Mouse (Mus musculus): ENCODE results near the gene Mon2. TPM values are rescaled to one million over a fixed set of nuclear protein-coding genes. Genes with fewer than 3 reads are reported as not detected.

The Mon2 gene
- polyA plus RNA-seq (2015; fragmentation: Nextera tagmentation; extraction: Ambion mirVana): 32.0 and 32.1 TPM in 2 replicates

GRCm38 (mm10) chr10:123076245-123077023, at the start of gene Mon2:
Mon2 (minus strand) TSS chr10:123076505.
- WGBS: under 1% methylated on average over 58 of the region's 58 CpGs
- peaks cover 21% of the 10 kb centered on the region for H3K4me1 ChIP-seq
- peaks cover 16% of the 10 kb centered on the region for H3K36me3 ChIP-seq
- peak within 1 kb of the TSS; percentile 83 for H3K4me2 ChIP-seq (replicated peaks)
- H3K27ac ChIP-seq: peak within 1 kb of the TSS; percentile 70
- peak; percentile 99 for ATAC-seq (ENCODE audit: low FRiP score, low read depth)
- no peaks in the 10 kb centered on the region for H3K27me3 ChIP-seq
- no peaks in the 10 kb centered on the region; the same call in 1 of the 2 replicates for H3K9me3 ChIP-seq
- H3K9ac ChIP-seq: peak within 1 kb of the TSS; percentile 93
- H3K4me3 ChIP-seq: peak within 1 kb of the TSS; percentile 99

GRCm38 (mm10) chr10:123120666-123121392, 44.5 kb upstream of the Mon2 start:
- ATAC-seq (ENCODE audit: low FRiP score, low read depth): no peak
- Histone ChIP-seq H3K4me3 (no peak overlapping the region), H3K9ac (no peak overlapping the region), H3K4me2 (replicated peaks) (no peak overlapping the region), H3K27ac (no peak overlapping the region), H3K9me3 (no peaks in the 10 kb centered on the region), H3K36me3 (peaks cover 90% of the 10 kb centered on the region), H3K27me3 (no peaks in the 10 kb centered on the region), H3K4me1 (no peaks in the 10 kb centered on the region)
- 94% methylated on average over 14 of the region's 14 CpGs for whole genome bisulfite sequencing

- no peak for ATAC-seq (ENCODE audit: low FRiP score, low read depth)
- Histone ChIP-seq H3K27me3 (no peaks in the 10 kb centered on the region), H3K4me3 (no peak overlapping the region), H3K27ac (no peak overlapping the region), H3K9me3 (no peaks in the 10 kb centered on the region), H3K9ac (no peak overlapping the region), H3K4me1 (no peaks in the 10 kb centered on the region), H3K36me3 (peaks cover 81% of the 10 kb centered on the region), H3K4me2 (replicated peaks) (no peak overlapping the region)
- WGBS: 82% methylated on average over 14 of the region's 14 CpGs
Observed at GRCm38 (mm10) chr10:123116861-123117260, 40.6 kb upstream of the Mon2 start.

- H3K36me3 ChIP-seq: peaks cover 68% of the 10 kb centered on the region
- H3K4me3 ChIP-seq: no peak overlapping the region
- 94% methylated on average over 8 of the region's 8 CpGs for WGBS
- no peak for ATAC-seq (ENCODE audit: low FRiP score, low read depth)
- H3K9ac ChIP-seq: no peak overlapping the region
- no peak overlapping the region for H3K4me2 ChIP-seq (replicated peaks)
- H3K9me3 ChIP-seq: no peaks in the 10 kb centered on the region
- H3K27me3 ChIP-seq: no peaks in the 10 kb centered on the region
- no peaks in the 10 kb centered on the region for H3K4me1 ChIP-seq
- H3K27ac ChIP-seq: no peak overlapping the region
Observed at GRCm38 (mm10) chr10:123113466-123113865, 37.2 kb upstream of the Mon2 start.

GRCm38 (mm10) chr10:123112787-123113168, 36.5 kb upstream of the Mon2 start:
- Histone ChIP-seq H3K4me1 (peaks cover 5% of the 10 kb centered on the region; the same call in 1 of the 2 replicates), H3K4me2 (replicated peaks) (no peak overlapping the region), H3K36me3 (peaks cover 62% of the 10 kb centered on the region), H3K9ac (no peak overlapping the region), H3K9me3 (no peaks in the 10 kb centered on the region), H3K4me3 (no peak overlapping the region), H3K27ac (no peak overlapping the region), H3K27me3 (no peaks in the 10 kb centered on the region)
- ATAC-seq (ENCODE audit: low FRiP score, low read depth): no peak
- WGBS: 95% methylated on average over 9 of the region's 9 CpGs

GRCm38 (mm10) chr10:123112056-123112786, 35.9 kb upstream of the Mon2 start:
- H3K9me3 ChIP-seq: no peaks in the 10 kb centered on the region
- H3K4me2 ChIP-seq (replicated peaks): no peak overlapping the region
- H3K27me3 ChIP-seq: no peaks in the 10 kb centered on the region
- no peak overlapping the region for H3K27ac ChIP-seq
- H3K4me3 ChIP-seq: no peak overlapping the region
- WGBS: 91% methylated on average over 11 of the region's 11 CpGs
- H3K36me3 ChIP-seq: peaks cover 57% of the 10 kb centered on the region
- no peak overlapping the region for H3K9ac ChIP-seq
- ATAC-seq (ENCODE audit: low FRiP score, low read depth): no peak
- peaks cover 5% of the 10 kb centered on the region; the same call in 1 of the 2 replicates for H3K4me1 ChIP-seq

- H3K27ac ChIP-seq: no peak overlapping the region
- no peaks in the 10 kb centered on the region for H3K9me3 ChIP-seq
- H3K4me3 ChIP-seq: no peak overlapping the region
- H3K36me3 ChIP-seq: peaks cover 40% of the 10 kb centered on the region
- WGBS: 87% methylated on average over 11 of the region's 11 CpGs
- no peak for ATAC-seq (ENCODE audit: low FRiP score, low read depth)
- no peak overlapping the region for H3K4me2 ChIP-seq (replicated peaks)
- peaks cover 5% of the 10 kb centered on the region; the same call in 1 of the 2 replicates for H3K4me1 ChIP-seq
- H3K9ac ChIP-seq: no peak overlapping the region
- H3K27me3 ChIP-seq: no peaks in the 10 kb centered on the region
Observed at GRCm38 (mm10) chr10:123110548-123110947, 34.2 kb upstream of the Mon2 start.

GRCm38 (mm10) chr10:123108527-123108926, 32.2 kb upstream of the Mon2 start:
- Histone ChIP-seq H3K36me3 (peaks cover 26% of the 10 kb centered on the region), H3K4me2 (replicated peaks) (no peak overlapping the region), H3K4me3 (no peak overlapping the region), H3K4me1 (peaks cover 5% of the 10 kb centered on the region; the same call in 1 of the 2 replicates), H3K27ac (no peak overlapping the region), H3K9me3 (no peaks in the 10 kb centered on the region), H3K9ac (no peak overlapping the region), H3K27me3 (no peaks in the 10 kb centered on the region)
- ATAC-seq (ENCODE audit: low FRiP score, low read depth): no peak
- whole genome bisulfite sequencing: 82% methylated on average over 1 of the region's 1 CpGs

GRCm38 (mm10) chr10:123108121-123108520, 31.8 kb upstream of the Mon2 start:
- H3K36me3 ChIP-seq: peaks cover 26% of the 10 kb centered on the region
- WGBS: 71% methylated on average over 5 of the region's 5 CpGs
- no peaks in the 10 kb centered on the region for H3K9me3 ChIP-seq
- H3K4me3 ChIP-seq: no peak overlapping the region
- peaks cover 5% of the 10 kb centered on the region; the same call in 1 of the 2 replicates for H3K4me1 ChIP-seq
- H3K9ac ChIP-seq: no peak overlapping the region
- ATAC-seq (ENCODE audit: low FRiP score, low read depth): no peak
- H3K27ac ChIP-seq: no peak overlapping the region
- no peak overlapping the region for H3K4me2 ChIP-seq (replicated peaks)
- no peaks in the 10 kb centered on the region for H3K27me3 ChIP-seq

- Histone ChIP-seq H3K9me3 (no peaks in the 10 kb centered on the region), H3K4me2 (replicated peaks) (no peak overlapping the region), H3K27ac (no peak overlapping the region), H3K4me3 (no peak overlapping the region), H3K27me3 (no peaks in the 10 kb centered on the region), H3K4me1 (no peaks in the 10 kb centered on the region), H3K36me3 (no peaks in the 10 kb centered on the region), H3K9ac (no peak overlapping the region)
- no peak for ATAC-seq (ENCODE audit: low FRiP score, low read depth)
- WGBS: 90% methylated on average over 1 of the region's 1 CpGs
Observed at GRCm38 (mm10) chr10:123101303-123101702, 25.0 kb upstream of the Mon2 start.

GRCm38 (mm10) chr10:123100584-123100983, 24.3 kb upstream of the Mon2 start:
- no peaks in the 10 kb centered on the region for H3K9me3 ChIP-seq
- H3K27me3 ChIP-seq: no peaks in the 10 kb centered on the region
- WGBS: 84% methylated on average over 2 of the region's 2 CpGs
- H3K4me2 ChIP-seq (replicated peaks): no peak overlapping the region
- ATAC-seq (ENCODE audit: low FRiP score, low read depth): no peak
- no peak overlapping the region for H3K4me3 ChIP-seq
- H3K27ac ChIP-seq: no peak overlapping the region
- no peak overlapping the region for H3K9ac ChIP-seq
- H3K4me1 ChIP-seq: no peaks in the 10 kb centered on the region
- no peaks in the 10 kb centered on the region for H3K36me3 ChIP-seq

GRCm38 (mm10) chr10:123094504-123094903, 18.2 kb upstream of the Mon2 start:
- no peak overlapping the region for H3K4me3 ChIP-seq

More at GRCm38 (mm10) chr10:123094504-123094903, 18.2 kb upstream of the Mon2 start:
- Histone ChIP-seq H3K9ac (no peak overlapping the region), H3K9me3 (no peaks in the 10 kb centered on the region), H3K36me3 (no peaks in the 10 kb centered on the region), H3K27me3 (no peaks in the 10 kb centered on the region; the same call in 1 of the 2 replicates), H3K4me2 (replicated peaks) (no peak overlapping the region), H3K4me1 (no peaks in the 10 kb centered on the region), H3K27ac (no peak overlapping the region)
- 84% methylated on average over 7 of the region's 7 CpGs for WGBS
- ATAC-seq (ENCODE audit: low FRiP score, low read depth): no peak
